Mouse (Mus musculus) heart, embryonic 14.5 days (tissue): ENCODE results near the gene Zdhhc13. TPM values are rescaled to one million over a fixed set of nuclear protein-coding genes. Genes with fewer than 3 reads are reported as not detected.

Experiments
- ATAC-seq: fragments of 200-750 bp; cut with Nextera tagmentation; 2 replicates; pipeline ENCODE4 v1.8.0; 2017; ENCODE audit warnings: low read depth, moderate TSS enrichment; ENCODE audit not compliant: insufficient number of reproducible peaks, insufficient read depth, low FRiP score
- H3K27ac ChIP-seq, 2 experiments: fragments of 200-500 bp in 1 of 2; fragments of 300-500 bp in 1 of 2; sonication (generic) in 1 of 2; replicated peaks in 1 of 2; 2 replicates each; pipeline ENCODE4 v1.5.1; 2012 to 2014; ENCODE audit warnings: low read depth in 2 of 2, low read length in 2 of 2, control low read depth in 1 of 2, mild to moderate bottlenecking in 1 of 2, mixed read lengths in 1 of 2; ENCODE audit not compliant: control insufficient read depth in 1 of 2, insufficient read depth in 1 of 2
- H3K27me3 ChIP-seq: fragments of 300-500 bp; sonication (generic); 2 replicates; pipeline ENCODE4 v1.6.1; 2014; ENCODE audit warnings: mild to moderate bottlenecking, low read length, control low read depth; ENCODE audit not compliant: control insufficient read depth, insufficient read depth
- H3K36me3 ChIP-seq: fragments of 300-500 bp; sonication (generic); 2 replicates; pipeline ENCODE4 v1.6.1; 2014; ENCODE audit warnings: mild to moderate bottlenecking, control low read depth, low read length, mixed read lengths; ENCODE audit not compliant: control insufficient read depth, insufficient read depth
- H3K4me1 ChIP-seq, 2 experiments: fragments of 200-500 bp in 1 of 2; fragments of 300-500 bp in 1 of 2; sonication (generic) in 1 of 2; 2 replicates each; pipeline ENCODE4 v1.6.1; 2012 to 2014; ENCODE audit warnings: low read length in 2 of 2, control low read depth in 1 of 2, mixed read lengths in 1 of 2; ENCODE audit not compliant: control insufficient read depth in 2 of 2, insufficient read depth in 2 of 2
- H3K4me2 ChIP-seq: fragments of 300-500 bp; sonication (generic); 2 replicates; pipeline ENCODE4 v1.6.1; 2014; ENCODE audit warnings: mild to moderate bottlenecking, low read length
- H3K4me3 ChIP-seq, 2 experiments: fragments of 200-500 bp in 1 of 2; fragments of 300-500 bp in 1 of 2; sonication (generic) in 1 of 2; 2 replicates each; pipeline ENCODE4 v1.5.1; 2012 to 2014; ENCODE audit warnings: low read length in 2 of 2, mild to moderate bottlenecking in 2 of 2, control low read depth in 1 of 2, low read depth in 1 of 2, moderate library complexity in 1 of 2; ENCODE audit not compliant: control insufficient read depth in 1 of 2, insufficient read depth in 1 of 2
- H3K9ac ChIP-seq: fragments of 300-500 bp; sonication (generic); 2 replicates; pipeline ENCODE4 v1.6.1; 2014; ENCODE audit warnings: mild to moderate bottlenecking, low read length
- H3K9me3 ChIP-seq: fragments of 300-500 bp; sonication (generic); 2 replicates; pipeline ENCODE4 v1.6.1; 2016; ENCODE audit warnings: low read length, control low read depth; ENCODE audit not compliant: control insufficient read depth
- WGBS: fragments of 180-500 bp; shearing (Covaris S2); extraction: QIAGEN DNeasy Blood & Tissue Kit; methylation state at CpG from one replicate; pipeline ENCODE4 v1.1.7; 2014; 5-methylcytosine and 5-hydroxymethylcytosine counted together
- polyA plus RNA-seq: library from polyadenylated mRNA; unstranded; fragments of >200 nt; fragmentation: Nextera tagmentation; extraction: Ambion mirVana; gene quantifications from 2 replicates; pipeline ENCODE4 v1.2.1, GENCODE M21; 2014

Zdhhc13 gene
- 34.6 and 36.2 TPM in 2 replicates for polyA plus RNA-seq

GRCm38 (mm10) chr7:48788851-48789572 is at the start of gene Zdhhc13:
Zdhhc13 (plus strand) TSS chr7:48789003.
- ATAC-seq = peak; percentile 96
- Histone ChIP-seq H3K9ac (peak within 1 kb of the TSS; percentile 84), H3K36me3 (peaks cover 4% of the 10 kb centered on the region; the same call in 1 of the 2 replicates), H3K4me2 (peak within 1 kb of the TSS; percentile 69), H3K4me1 (peaks cover 2 to 17% of the 10 kb centered on the region in 2 experiments; a peak in 3 of 4 replicates), H3K27ac (peak within 1 kb of the TSS; percentile 34 to 66; a peak in 3 of 4 replicates), H3K4me3 (peak within 1 kb of the TSS; percentile 76 to 96), H3K9me3 (no peaks in the 10 kb centered on the region), H3K27me3 (no peaks in the 10 kb centered on the region)
- under 1% methylated on average over 57 of the region's 57 CpGs for WGBS

DNA sequence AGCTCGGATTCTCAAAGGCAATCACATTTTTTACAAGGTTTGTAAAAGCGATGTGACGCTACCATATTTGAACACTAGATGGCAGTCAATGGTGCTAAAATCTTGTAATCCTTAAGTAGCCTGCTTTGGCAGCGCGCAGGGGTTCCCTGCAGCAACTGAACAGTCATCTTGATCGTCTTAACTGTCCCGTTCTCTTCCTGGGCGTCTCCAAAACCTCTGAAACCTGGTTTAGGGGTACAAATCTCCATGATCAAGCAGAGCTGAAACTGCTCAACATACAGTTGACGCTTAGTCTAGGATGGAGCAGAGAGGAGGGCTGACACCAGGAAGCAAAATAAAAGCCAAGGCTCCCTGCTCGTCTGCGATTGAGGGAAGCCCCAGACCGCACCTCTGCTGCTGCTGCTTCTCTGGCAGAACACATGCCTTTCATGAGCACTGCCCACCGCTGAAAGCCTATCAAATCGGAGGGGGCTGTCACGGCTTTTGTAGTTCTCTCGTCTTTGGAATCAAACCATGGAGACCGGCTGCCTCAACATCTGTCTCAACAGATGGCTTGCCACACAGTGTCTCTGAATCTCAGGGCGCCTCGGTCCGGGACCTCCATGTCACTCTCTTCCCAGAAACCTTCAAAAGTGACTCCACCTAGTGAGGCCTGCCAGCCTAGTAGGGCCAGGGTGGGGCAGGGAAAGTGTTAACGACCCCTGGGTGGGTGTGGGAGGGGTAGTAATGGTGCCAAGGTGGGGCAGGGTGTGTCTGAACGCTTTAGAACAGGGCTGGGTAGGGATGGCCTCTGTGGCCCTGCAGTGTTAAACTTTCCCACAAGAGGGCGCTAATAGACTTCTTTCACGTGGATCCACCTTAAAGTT is 39.3 kb upstream of the Zdhhc13 start:
- ATAC-seq = peak; percentile 64; the same call in 1 of the 2 replicates
- 1% methylated on average over 24 of the region's 24 CpGs for WGBS
- no peaks in the 10 kb centered on the region for H3K9me3 ChIP-seq
- peak overlapping the region; percentile 63 for H3K9ac ChIP-seq
- H3K36me3 ChIP-seq = no peaks in the 10 kb centered on the region
- peak overlapping the region; percentile 89 for H3K4me2 ChIP-seq
- H3K27me3 ChIP-seq = no peaks in the 10 kb centered on the region
- 0 out of 4 replicates have a peak overlapping the region, but pooled peaks of 1 of the 2 experiments have one; percentile 2 for H3K27ac ChIP-seq
- peak overlapping the region; percentile 42 to 65 for H3K4me3 ChIP-seq
- peaks cover 0 to 2% of the 10 kb centered on the region in 2 experiments; a peak in 2 of 4 replicates for H3K4me1 ChIP-seq

DNA sequence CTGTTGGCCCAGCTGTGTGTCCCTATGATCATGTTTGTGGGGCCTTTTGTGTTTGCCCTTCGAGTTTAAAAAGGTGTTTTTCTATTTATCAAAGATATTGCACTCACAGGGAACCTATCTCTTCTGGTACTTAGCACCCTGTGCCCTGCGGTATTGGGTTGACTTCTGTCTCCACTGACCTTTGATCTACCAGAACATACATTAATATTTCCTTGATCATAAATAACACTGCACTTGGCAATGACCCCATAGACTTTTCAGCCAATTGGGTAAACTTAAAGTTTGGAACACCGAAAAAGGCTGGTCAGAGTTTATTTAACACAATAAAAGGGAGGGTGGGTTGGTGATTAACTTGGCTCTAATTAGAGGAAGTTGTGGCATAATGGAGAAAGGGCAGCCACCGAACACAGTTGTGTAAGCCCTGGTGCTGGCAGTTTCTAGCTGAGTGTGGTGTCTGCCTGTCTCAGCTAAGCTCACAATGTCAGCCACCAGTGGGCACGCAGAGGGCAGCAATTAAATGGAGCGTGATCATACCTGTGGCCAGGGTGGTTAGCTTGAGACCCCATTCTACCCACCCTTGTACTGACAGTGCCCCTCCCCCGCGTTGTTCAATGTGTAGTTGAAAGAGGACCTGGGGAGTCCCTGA is 38.5 kb upstream of the Zdhhc13 start:
- Histone ChIP-seq H3K4me3 (peak overlapping the region in 1 of 2 experiments; percentile 42; a peak in 1 of 4 replicates), H3K9ac (no peak overlapping the region), H3K4me2 (peak overlapping the region; percentile 89; the same call in 1 of the 2 replicates)

GRCm38 (mm10) chr7:48751222-48751621 is 37.6 kb upstream of the Zdhhc13 start:
- no peak for ATAC-seq
- 81% methylated on average over 5 of the region's 5 CpGs for WGBS
- Histone ChIP-seq H3K9ac (no peak overlapping the region), H3K27me3 (no peaks in the 10 kb centered on the region), H3K4me2 (no peak overlapping the region), H3K27ac (no peak overlapping the region), H3K4me1 (peaks cover 0 to 2% of the 10 kb centered on the region in 2 experiments; a peak in 2 of 4 replicates), H3K9me3 (no peaks in the 10 kb centered on the region), H3K4me3 (no peak overlapping the region), H3K36me3 (no peaks in the 10 kb centered on the region)

More for the DNA sequence above, 38.5 kb upstream of the Zdhhc13 start:
- Histone ChIP-seq H3K9me3 (no peaks in the 10 kb centered on the region), H3K36me3 (no peaks in the 10 kb centered on the region), H3K4me1 (peaks cover 0 to 2% of the 10 kb centered on the region in 2 experiments; a peak in 2 of 4 replicates), H3K27ac (no peak overlapping the region), H3K27me3 (no peaks in the 10 kb centered on the region)
- WGBS = 62% methylated on average over 8 of the region's 8 CpGs
- no peak for ATAC-seq

- 72% methylated on average over 3 of the region's 3 CpGs for WGBS
Measured at GRCm38 (mm10) chr7:48754415-48754974, 34.3 kb upstream of the Zdhhc13 start.

GRCm38 (mm10) chr7:48755825-48756224 is 33.0 kb upstream of the Zdhhc13 start:
- H3K27ac ChIP-seq = no peak overlapping the region
- no peak overlapping the region for H3K9ac ChIP-seq
- no peak overlapping the region for H3K4me3 ChIP-seq
- H3K4me1 ChIP-seq = peaks cover 0 to 2% of the 10 kb centered on the region in 2 experiments; a peak in 1 of 4 replicates
- WGBS = 54% methylated on average over 3 of the region's 3 CpGs
- no peak for ATAC-seq
- H3K9me3 ChIP-seq = no peaks in the 10 kb centered on the region
- no peaks in the 10 kb centered on the region for H3K36me3 ChIP-seq
- no peak overlapping the region for H3K4me2 ChIP-seq
- no peaks in the 10 kb centered on the region for H3K27me3 ChIP-seq

More at GRCm38 (mm10) chr7:48754415-48754974, 34.3 kb upstream of the Zdhhc13 start:
- H3K9ac ChIP-seq = no peak overlapping the region
- no peaks in the 10 kb centered on the region for H3K36me3 ChIP-seq
- ATAC-seq = no peak
- no peaks in the 10 kb centered on the region for H3K9me3 ChIP-seq
- no peak overlapping the region for H3K4me2 ChIP-seq
- H3K4me3 ChIP-seq = no peak overlapping the region
- peaks cover 2% of the 10 kb centered on the region in 2 experiments; a peak in 3 of 4 replicates for H3K4me1 ChIP-seq
- H3K27ac ChIP-seq = no peak overlapping the region
- no peaks in the 10 kb centered on the region for H3K27me3 ChIP-seq
